In the genomic region with DNA sequence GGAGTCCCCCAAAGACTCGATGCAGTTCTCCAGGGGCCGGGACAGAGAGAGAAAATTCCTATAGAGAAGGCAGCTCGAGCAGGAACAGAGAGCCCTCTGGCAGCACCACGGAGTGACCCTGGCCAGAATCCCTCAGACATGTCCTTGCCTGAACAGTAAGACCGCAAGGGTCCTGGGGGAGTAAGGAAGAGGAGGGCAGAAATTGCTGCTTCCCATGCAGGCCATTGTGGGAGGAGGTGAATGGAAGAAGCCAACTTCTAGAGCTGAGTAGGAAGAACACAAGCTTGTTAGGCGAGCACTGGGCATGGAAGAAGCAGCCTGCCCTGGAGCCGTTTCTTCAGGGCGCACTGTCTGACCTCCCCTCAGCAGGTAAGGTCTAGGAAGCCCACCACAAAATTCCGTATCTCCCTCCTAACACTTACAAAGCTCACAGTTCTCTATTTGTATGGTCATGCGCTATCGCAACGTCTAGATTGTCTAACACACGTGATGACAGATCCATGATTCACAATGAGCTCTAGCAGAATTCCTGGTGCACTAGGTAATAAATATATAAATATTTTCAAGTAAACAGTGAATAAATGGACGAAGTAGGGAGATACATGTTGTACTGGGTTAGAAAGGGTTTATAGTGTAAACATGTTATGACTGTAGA, we compare ENCODE assay signal across 8 mouse cellular contexts. TPM values are rescaled to one million over a fixed set of nuclear protein-coding genes. Genes with fewer than 3 reads are reported as not detected.
A peak's percentile ranks its signal among the peaks of the same experiment; 100 is the strongest.
DNase-seq lines count a peak whose midpoint lies in the region; ATAC-seq lines count a peak whose summit lies in the region.

No protein-coding gene starts in this region.

- H3K4me2 ChIP-seq in embryonic facial prominence, embryonic 11.5 days (ENCODE audit: low read depth, low read length) = peak overlapping the region; percentile 30
- H3K4me2 ChIP-seq in heart, embryonic 15.5 days = peak overlapping the region; percentile 62
- H3K4me2 ChIP-seq in limb, embryonic 15.5 days = peak overlapping the region; percentile 40

- H3K27me3 ChIP-seq in embryonic facial prominence, embryonic 11.5 days (ENCODE audit: control insufficient read depth, insufficient read depth, low read length) = no peaks in the 10 kb centered on the region
- H3K27me3 ChIP-seq in heart, embryonic 15.5 days = no peaks in the 10 kb centered on the region
- no peaks in the 10 kb centered on the region for H3K27me3 ChIP-seq in limb, embryonic 15.5 days

- H3K9ac ChIP-seq in embryonic facial prominence, embryonic 11.5 days (replicated peaks; ENCODE audit: low read length) = peak overlapping the region; percentile 37; the same call in 1 of the 2 replicates
- H3K9ac ChIP-seq in heart, embryonic 15.5 days = peak overlapping the region; percentile 41
- no peak overlapping the region for H3K9ac ChIP-seq in limb, embryonic 15.5 days

- no peaks in the 10 kb centered on the region for H3K36me3 ChIP-seq in embryonic facial prominence, embryonic 11.5 days (replicated peaks; ENCODE audit: control insufficient read depth, insufficient read depth, low read depth, low read length)
- H3K36me3 ChIP-seq in heart, embryonic 15.5 days = no peaks in the 10 kb centered on the region
- no peaks in the 10 kb centered on the region for H3K36me3 ChIP-seq in limb, embryonic 15.5 days

- H3K4me1 ChIP-seq in embryonic facial prominence, embryonic 11.5 days (ENCODE audit: control insufficient read depth, insufficient read depth, low read length) = peaks cover 4% of the 10 kb centered on the region
- peaks cover 17% of the 10 kb centered on the region for H3K4me1 ChIP-seq in heart, embryonic 15.5 days (replicated peaks)
- H3K4me1 ChIP-seq in limb, embryonic 15.5 days = peaks cover 15% of the 10 kb centered on the region; the same call in 1 of the 2 replicates

- H3K4me3 ChIP-seq in embryonic facial prominence, embryonic 11.5 days (ENCODE audit: low read depth, low read length) = no peak overlapping the region
- H3K4me3 ChIP-seq in heart, embryonic 15.5 days = peak overlapping the region; percentile 36
- H3K4me3 ChIP-seq in limb, embryonic 15.5 days = peak overlapping the region; percentile 11; the same call in 1 of the 2 replicates

- H3K27ac ChIP-seq in embryonic facial prominence, embryonic 11.5 days (replicated peaks; ENCODE audit: low read depth, low read length) = no peak overlapping the region
- peak overlapping the region; percentile 68 for H3K27ac ChIP-seq in heart, embryonic 15.5 days
- H3K27ac ChIP-seq in limb, embryonic 15.5 days = 0 out of 2 replicates have a peak overlapping the region, but pooled peaks have one; percentile 6

- 66% methylated on average over 14 of the region's 14 CpGs for WGBS in embryonic facial prominence, embryonic 11.5 days
- WGBS in heart, embryonic 15.5 days = 41% methylated on average over 14 of the region's 14 CpGs
- WGBS in limb, embryonic 15.5 days = 63% methylated on average over 14 of the region's 14 CpGs

- DNase-seq in adrenal gland, postnatal 10 days = peak; percentile 27
- no peak for DNase-seq in adrenal gland, adult 8-10 months
- DNase-seq in embryonic facial prominence, embryonic 11.5 days (ENCODE audit: low spot score) = no peak
- no peak for DNase-seq in spleen, postnatal 14 days (ENCODE audit: low spot score in 2 of 2)
- no peak for DNase-seq in B cell, adult 2 months

- ATAC-seq in embryonic facial prominence, embryonic 11.5 days (replicated peaks; ENCODE audit: insufficient number of reproducible peaks, low FRiP score, low TSS enrichment, low read depth) = no peak
- no peak for ATAC-seq in heart, embryonic 15.5 days (replicated peaks; ENCODE audit: insufficient number of reproducible peaks, insufficient read depth, low FRiP score, low read depth)
- ATAC-seq in limb, embryonic 15.5 days (ENCODE audit: insufficient number of reproducible peaks, low FRiP score, low TSS enrichment, low read depth) = no peak
- no peak for ATAC-seq in erythroblast, adult 5-6 weeks (replicated peaks; ENCODE audit: low FRiP score, poor library complexity, severe bottlenecking)

- no peaks in the 10 kb centered on the region for H3K9me3 ChIP-seq in embryonic facial prominence, embryonic 11.5 days (replicated peaks; ENCODE audit: control insufficient read depth, low read length)
- no peaks in the 10 kb centered on the region for H3K9me3 ChIP-seq in heart, embryonic 15.5 days (replicated peaks)
- H3K9me3 ChIP-seq in limb, embryonic 15.5 days = no peaks in the 10 kb centered on the region

RNA-seq across cellular contexts. Expression of a gene that starts 32.9 kb away (rescaled TPM):
- total RNA-seq in adrenal gland, postnatal 10 days (2021) = 1 to 10 TPM; 4.8 to 8.3 TPM
- total RNA-seq in adrenal gland, adult 8-10 months (2022) = 1 to 10 TPM; 4.8 to 5.9 (median 5.5) TPM
- 12.1 and 13.9 TPM in 2 replicates for polyA plus RNA-seq in embryonic facial prominence, embryonic 11.5 days (2014; fragmentation: Nextera tagmentation; extraction: Ambion mirVana)
- polyA plus RNA-seq in heart, embryonic 15.5 days (2015; fragmentation: Nextera tagmentation; extraction: Ambion mirVana) = 6.7 and 7.2 TPM in 2 replicates
- 10.8 and 11.0 TPM in 2 replicates for polyA plus RNA-seq in limb, embryonic 15.5 days (2015; fragmentation: Nextera tagmentation; extraction: Ambion mirVana)
- 4.8 and 5.0 TPM in 2 replicates for total RNA-seq in erythroblast, adult 5-6 weeks (2015; ENCODE audit: low replicate concordance)
- 3.7 and 9.8 TPM in 2 replicates for total RNA-seq in erythroblast, adult 5-6 weeks (2017; ENCODE audit: low replicate concordance)

RNA-seq across cellular contexts. Expression of a gene that starts 33.3 kb away (rescaled TPM):
- total RNA-seq in adrenal gland, postnatal 10 days (2021) = 10 to 100 TPM; 42.7 to 57.5 TPM
- 100 to 1,000 TPM; 155 to 228 (median 174) TPM for total RNA-seq in adrenal gland, adult 8-10 months (2022)
- polyA plus RNA-seq in embryonic facial prominence, embryonic 11.5 days (2014; fragmentation: Nextera tagmentation; extraction: Ambion mirVana) = 12.0 and 13.8 TPM in 2 replicates
- polyA plus RNA-seq in heart, embryonic 15.5 days (2015; fragmentation: Nextera tagmentation; extraction: Ambion mirVana) = 13.8 and 17.5 TPM in 2 replicates
- 36.2 and 40.7 TPM in 2 replicates for polyA plus RNA-seq in limb, embryonic 15.5 days (2015; fragmentation: Nextera tagmentation; extraction: Ambion mirVana)
- total RNA-seq in erythroblast, adult 5-6 weeks (2015; ENCODE audit: low replicate concordance) = 44.0 and 44.1 TPM in 2 replicates
- 26.3 and 31.6 TPM in 2 replicates for total RNA-seq in erythroblast, adult 5-6 weeks (2017; ENCODE audit: low replicate concordance)
